Mouse (Mus musculus) cerebellum, adult 2 months (tissue): Measurements from ENCODE around the gene Hint1.

Source experiments
- CTCF ChIP-seq: fragments of 200-500 bp; IDR thresholded peaks from 2 replicates; pipeline ENCODE4 v1.5.1; 2011; ENCODE audit warnings: low read depth, mild to moderate bottlenecking, control low read depth, low read length, moderate library complexity, borderline replicate concordance; ENCODE audit not compliant: insufficient read depth
- POLR2A ChIP-seq: fragments of 200-500 bp; IDR thresholded peaks from 2 replicates; pipeline ENCODE4 v1.6.1; 2011; ENCODE audit warnings: low read length, control low read depth, borderline replicate concordance; ENCODE audit not compliant: insufficient read depth

DNA sequence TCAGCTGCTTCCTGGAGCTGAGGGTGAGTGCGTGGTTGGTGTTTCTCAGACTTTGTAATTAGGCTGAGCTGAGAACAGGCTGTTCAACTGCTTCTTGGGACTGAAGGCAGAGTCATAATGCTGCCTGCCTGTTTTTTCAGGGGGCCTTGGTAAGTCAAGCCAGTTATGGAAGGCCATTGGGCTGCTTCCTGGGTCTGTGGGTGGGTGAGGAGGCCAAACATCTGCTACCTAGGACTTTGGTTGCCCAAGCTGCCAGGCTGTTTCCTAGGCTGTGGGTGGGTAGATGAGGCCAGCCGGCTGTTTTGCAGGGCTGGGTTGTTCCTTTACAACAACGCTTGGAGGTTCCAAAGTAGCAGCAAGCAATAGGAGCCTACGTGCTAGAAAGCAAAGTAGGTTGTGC is 32.4 kb upstream of the Hint1 start:
- no peak for TF ChIP-seq POLR2A
- TF ChIP-seq CTCF = no peak
